Mouse (Mus musculus) adrenal gland, adult 8-10 months (tissue): ENCODE results near the gene Sap25. TPM values are rescaled to one million over a fixed set of nuclear protein-coding genes. Genes with fewer than 3 reads are reported as not detected.
A peak's percentile ranks its signal among the peaks of the same experiment; 100 is the strongest.

Experiments
- DNase-seq: peaks from one replicate; pipeline ENCODE4 v3.0.0; 2022
- total RNA-seq, 4 experiments: library from RNA; stranded (reverse); gene quantifications; 2 replicates each; pipeline ENCODE4 v1.2.4; 2022

Sap25 gene
- total RNA-seq, 4 experiments from 2014 or later, result 2.1 to 14.1 (median 7.4) TPM

- DNase-seq, result no peak
Observed at GRCm38 (mm10) chr5:137663057-137663456, 21.9 kb downstream of the Sap25 start.

DNA sequence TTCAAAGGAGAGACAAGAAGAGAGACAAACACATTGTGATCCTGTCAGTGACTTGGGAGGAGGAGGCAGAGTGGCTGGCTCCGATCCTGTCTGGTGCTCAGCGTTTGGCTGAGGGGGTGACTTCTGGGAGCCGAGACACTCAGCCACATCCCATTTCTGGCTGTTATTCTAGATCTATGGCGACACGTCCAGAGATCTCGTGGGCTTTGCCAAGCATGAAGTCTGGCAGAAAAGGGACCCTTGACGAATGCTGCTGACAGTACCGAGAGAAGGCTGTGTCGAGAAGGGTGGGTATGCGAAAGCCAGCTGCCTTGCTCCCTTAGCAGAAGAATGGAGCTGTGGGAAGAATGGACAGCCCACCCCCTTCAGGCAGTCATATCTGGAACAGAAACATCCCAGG, 27.8 kb downstream of the Sap25 start:
- no peak for DNase-seq

DNA sequence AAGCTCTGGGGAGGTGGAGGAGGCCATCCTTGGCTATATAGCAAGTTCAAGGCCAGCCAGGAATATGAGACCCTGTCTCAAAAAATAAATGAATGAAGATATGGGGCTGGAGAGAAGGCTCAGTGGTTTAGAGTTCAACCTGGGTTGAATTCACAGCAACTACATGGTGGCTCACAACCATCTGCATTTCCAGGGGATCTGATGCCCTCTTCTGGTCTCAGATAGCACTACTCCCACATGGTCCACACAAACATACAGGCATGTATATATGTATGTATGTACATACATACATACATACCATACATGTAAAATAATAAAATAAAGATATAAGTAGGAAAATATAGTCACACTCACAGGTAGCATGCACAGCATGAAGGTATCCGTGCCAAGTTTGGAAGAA, 29.1 kb downstream of the Sap25 start:
- no peak for DNase-seq

- peak; percentile 94 for DNase-seq
Observed at GRCm38 (mm10) chr5:137671443-137672240, 30.5 kb downstream of the Sap25 start.

DNA sequence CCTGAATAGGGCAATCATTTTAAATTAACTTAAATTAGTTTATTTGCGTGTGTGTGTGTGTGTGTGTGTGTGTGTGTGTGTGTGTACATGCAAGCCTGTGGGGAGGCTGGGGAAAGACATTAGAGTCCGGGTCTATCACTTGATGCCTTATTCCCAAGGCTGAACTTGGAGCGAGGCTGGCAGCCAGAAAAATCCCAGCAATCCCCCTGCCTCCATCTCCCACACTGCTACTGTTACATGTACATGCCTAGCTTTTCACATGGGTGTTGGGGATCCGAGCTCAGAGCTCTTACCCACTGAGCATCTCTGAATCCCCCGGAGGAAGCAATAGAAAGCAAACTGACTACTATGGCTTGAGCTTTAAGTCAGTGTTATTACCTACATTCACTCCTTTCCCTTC, 31.2 kb downstream of the Sap25 start:
- no peak for DNase-seq

DNA sequence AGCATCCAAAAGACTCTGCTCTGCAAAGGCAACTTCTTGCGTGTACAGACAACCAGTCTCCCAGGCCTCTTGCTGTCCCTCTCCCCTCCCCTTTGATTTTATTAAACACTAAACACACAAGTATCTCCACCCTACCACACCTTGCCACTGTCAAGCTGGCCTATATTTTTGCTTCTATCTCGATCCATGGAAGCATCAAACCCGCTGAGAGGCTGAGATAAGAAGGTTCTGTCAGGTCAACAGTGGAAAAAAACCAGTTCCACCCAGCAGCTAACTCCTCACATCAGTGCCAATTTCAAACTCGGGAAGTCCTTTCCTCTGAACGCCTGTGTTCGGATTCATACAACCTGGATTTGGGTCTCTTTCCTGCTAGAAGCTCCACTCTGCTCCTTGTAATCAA, 31.9 kb downstream of the Sap25 start:
- DNase-seq, result no peak

- DNase-seq, result no peak
Observed at GRCm38 (mm10) chr5:137674786-137675185, 33.7 kb downstream of the Sap25 start.

DNA sequence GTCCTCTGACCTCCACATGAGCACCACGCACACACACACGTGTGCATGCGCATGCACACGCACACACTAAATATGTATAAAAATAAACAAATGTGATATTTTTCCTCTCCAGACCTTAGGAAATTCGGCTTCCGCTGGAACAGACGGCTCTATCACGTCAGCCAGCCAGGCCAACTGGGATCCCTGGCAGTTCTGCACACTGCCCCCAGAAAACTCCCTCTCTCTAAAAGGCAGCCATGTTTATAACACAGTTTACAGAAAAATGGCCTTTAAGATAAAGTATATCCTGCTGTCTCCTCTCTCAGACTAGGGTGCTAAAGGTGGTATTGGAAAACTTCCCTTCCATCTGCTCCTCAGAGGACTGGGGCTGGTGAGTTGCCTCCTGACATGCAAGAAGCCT, 36.7 kb downstream of the Sap25 start:
- DNase-seq, result no peak

GRCm38 (mm10) chr5:137678736-137679135, 37.6 kb downstream of the Sap25 start:
- no peak for DNase-seq

- DNase-seq, result no peak
Observed at GRCm38 (mm10) chr5:137679726-137680125, 38.6 kb downstream of the Sap25 start.

DNA sequence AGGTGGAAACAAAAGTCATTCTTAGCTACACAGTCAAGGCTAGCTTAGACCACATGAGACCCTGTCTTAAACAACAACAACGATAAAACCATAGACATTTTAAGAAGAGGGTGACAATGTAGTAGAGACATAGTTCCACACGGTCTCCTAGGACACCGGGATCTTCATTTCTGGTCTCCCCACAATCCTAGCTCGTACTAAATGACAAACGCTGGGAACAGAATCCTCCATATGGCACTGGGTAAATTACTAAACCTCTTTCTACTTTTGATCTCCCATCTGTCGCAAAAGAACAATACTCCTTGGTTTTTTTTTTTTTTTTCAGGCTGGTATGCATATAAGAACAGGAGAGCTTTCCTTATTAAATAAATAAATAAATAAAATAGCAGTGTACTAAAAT, 41.4 kb downstream of the Sap25 start:
- no peak for DNase-seq

GRCm38 (mm10) chr5:137683388-137684293, 42.5 kb downstream of the Sap25 start:
- no peak for DNase-seq

DNA sequence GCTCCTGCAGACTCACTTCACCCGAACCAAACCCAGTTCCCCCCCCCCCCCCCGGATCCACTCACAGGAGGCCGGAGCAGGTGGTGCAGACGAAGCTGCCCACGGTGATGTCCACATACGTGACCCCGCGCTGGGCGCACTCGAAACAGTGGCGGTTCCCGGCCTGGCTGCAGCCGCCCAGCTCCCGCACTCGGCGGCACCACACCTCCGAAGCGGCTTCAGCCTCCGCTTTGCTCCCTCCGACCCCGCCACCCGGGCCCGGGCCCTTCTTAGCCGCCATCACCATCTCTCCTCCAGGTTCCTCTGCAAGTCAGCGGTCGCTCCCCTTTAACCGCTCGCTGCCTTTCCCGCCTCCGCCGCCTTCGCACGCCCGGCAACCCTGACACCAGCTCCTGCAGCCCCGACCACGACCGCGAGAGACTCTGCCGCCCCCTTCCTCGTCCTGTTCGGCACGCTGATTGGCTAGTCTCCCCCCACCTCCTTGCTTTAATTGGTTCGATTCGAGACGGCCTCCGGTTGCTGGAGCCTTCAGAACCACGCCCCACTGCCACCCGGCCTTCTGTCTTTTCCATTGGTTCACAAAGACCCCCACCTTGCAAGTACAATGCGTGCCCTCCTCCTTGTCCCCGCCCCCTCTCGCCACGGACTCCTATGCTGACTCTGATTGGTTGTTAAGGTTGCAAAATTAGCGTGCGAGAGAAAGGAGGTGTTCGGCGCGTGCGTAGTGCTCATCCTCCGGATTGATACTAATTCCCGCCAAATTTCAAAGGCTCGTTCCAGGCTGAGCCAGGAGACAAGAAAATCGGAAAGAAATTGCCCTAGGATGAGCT, 43.4 kb downstream of the Sap25 start, which contains the start of gene Agfg2:
Gene Agfg2, minus strand, starts transcription at position 433 of the 830 bp plus-strand sequence.
- peak; percentile 100 for DNase-seq

- DNase-seq, result no peak
Observed at GRCm38 (mm10) chr5:137685653-137686052, 44.5 kb downstream of the Sap25 start.

DNA sequence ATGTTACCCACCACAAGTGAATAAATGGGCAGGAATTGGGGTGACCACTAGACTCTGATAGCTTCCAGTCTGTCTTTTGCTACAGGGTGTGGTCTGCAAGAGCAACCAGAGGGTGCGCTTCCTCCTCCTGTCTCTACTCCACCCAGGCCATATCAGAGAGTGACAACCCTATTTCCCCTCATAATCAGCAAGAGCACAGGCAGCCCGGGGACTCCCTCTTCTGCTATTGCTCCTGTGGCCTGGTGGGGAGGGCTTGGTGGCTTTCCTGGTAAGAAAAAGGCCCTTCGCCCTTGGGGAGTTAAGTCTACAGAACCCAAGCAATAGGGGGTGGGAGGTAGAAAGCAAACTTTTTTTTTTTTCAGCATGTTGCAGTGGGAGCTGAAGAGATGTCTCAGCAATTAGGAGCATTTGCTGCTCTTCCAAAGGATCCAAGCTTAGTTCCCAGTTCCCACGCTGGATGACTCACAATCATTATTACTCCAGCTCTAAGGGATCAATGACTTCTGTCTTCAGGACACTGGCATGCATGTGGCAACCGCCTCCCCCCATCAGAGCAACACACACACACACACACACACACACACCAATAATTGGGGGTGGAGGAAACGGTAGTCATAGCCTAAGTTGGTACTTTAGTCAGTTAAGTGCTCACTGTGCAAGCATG, 45.1 kb downstream of the Sap25 start:
- no peak for DNase-seq

GRCm38 (mm10) chr5:137689974-137690373, 48.8 kb downstream of the Sap25 start:
- DNase-seq, result no peak

DNA sequence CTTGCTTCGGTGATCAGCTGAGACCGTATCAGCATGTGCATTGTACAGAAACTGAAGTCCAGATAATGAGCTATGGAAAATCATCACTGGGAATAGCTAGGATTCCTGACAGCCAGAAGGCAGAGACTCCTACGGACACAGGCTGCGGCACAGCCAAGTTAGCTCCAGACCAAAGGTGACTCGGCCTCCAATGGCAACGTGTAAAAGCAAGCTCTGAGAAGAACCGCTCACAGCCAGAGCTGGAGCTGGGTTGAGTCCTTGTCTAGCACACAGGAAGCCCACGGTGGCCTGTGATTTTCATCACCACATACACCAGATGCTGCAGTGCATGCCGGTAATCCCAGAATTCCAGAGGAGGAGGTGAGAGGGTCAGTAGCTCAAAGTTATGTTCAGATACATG, 49.4 kb downstream of the Sap25 start:
- no peak for DNase-seq

GRCm38 (mm10) chr5:137691881-137692280, 50.7 kb downstream of the Sap25 start:
- DNase-seq, result no peak
